Mouse (Mus musculus) ES-Bruce4 (cell line): Measurements from ENCODE around the gene Fbn1. TPM values are rescaled to one million over a fixed set of nuclear protein-coding genes. Genes with fewer than 3 reads are reported as not detected.
A peak's percentile ranks its signal among the peaks of the same experiment; 100 is the strongest.

Experiments used
- H3K27ac ChIP-seq: 2 replicates; pipeline ENCODE4 v1.5.1; 2012; ENCODE audit warnings: low read length, inconsistent platforms; ENCODE audit not compliant: insufficient read depth
- H3K27me3 ChIP-seq: 2 replicates; pipeline ENCODE4 v1.6.1; 2012; ENCODE audit warnings: mild to moderate bottlenecking, low read length, inconsistent platforms; ENCODE audit not compliant: control insufficient read depth, poor library complexity, insufficient read depth, severe bottlenecking
- H3K36me3 ChIP-seq: 2 replicates; pipeline ENCODE4 v1.6.1; 2012; ENCODE audit warnings: inconsistent platforms, mild to moderate bottlenecking, low read length, moderate library complexity; ENCODE audit not compliant: control insufficient read depth, poor library complexity, insufficient read depth, severe bottlenecking
- H3K4me1 ChIP-seq: one replicate; pipeline ENCODE4 v1.8.1; 2011; ENCODE audit warnings: low read length; ENCODE audit not compliant: control insufficient read depth, insufficient read depth
- H3K4me3 ChIP-seq: 2 replicates; pipeline ENCODE4 v1.5.1; 2011; ENCODE audit warnings: low read depth, mild to moderate bottlenecking, low read length
- H3K9ac ChIP-seq: 2 replicates; pipeline ENCODE4 v1.6.1; 2012; ENCODE audit warnings: low read depth, mild to moderate bottlenecking, inconsistent platforms; ENCODE audit not compliant: poor library complexity, severe bottlenecking
- H3K9me3 ChIP-seq: replicated peaks from 2 replicates; pipeline ENCODE4 v1.6.1; 2012; ENCODE audit warnings: mild to moderate bottlenecking, low read length, inconsistent platforms; ENCODE audit not compliant: control insufficient read depth, poor library complexity, insufficient read depth, severe bottlenecking
- CTCF ChIP-seq: IDR thresholded peaks from one replicate; pipeline ENCODE4 v1.8.1; 2011; ENCODE audit warnings: low read depth, low read length
- EP300 ChIP-seq: IDR thresholded peaks from 2 replicates; pipeline ENCODE4 v1.6.1; 2011; ENCODE audit warnings: low read depth, low read length; ENCODE audit not compliant: insufficient read depth
- POLR2A ChIP-seq: IDR thresholded peaks from one replicate; pipeline ENCODE4 v1.8.1; 2011; ENCODE audit warnings: low read length; ENCODE audit not compliant: insufficient read depth
- polyA plus RNA-seq: library from polyadenylated mRNA; stranded (reverse); fragments of >200 nt; gene quantifications from 2 replicates; pipeline ENCODE4 v1.2.4, GENCODE M21; 2011; ENCODE audit warnings: low read depth; ENCODE audit not compliant: missing spikeins, insufficient read depth, insufficient read length

Gene Fbn1
- polyA plus RNA-seq, 1 experiment, result 2.4 TPM

DNA sequence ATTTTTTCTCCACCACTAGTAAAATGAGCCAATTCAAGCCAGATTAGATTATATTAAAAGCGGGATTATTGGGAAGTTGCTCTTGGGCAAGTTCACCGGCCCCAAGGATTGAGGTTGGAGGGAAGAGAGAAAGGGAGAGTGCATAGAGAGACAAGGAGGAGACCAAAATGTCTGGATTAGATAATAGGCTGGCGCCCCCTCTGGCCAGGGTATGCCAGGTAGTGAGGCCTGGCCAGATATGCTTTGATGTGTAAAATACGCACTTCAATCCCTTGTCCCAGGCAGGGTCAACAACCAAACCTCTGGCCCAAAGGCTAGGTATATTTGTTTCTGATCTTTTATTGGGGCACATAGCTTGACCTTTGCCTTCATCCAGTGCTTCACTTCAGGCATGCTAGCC is 256.0 kb downstream of the Fbn1 start:
- H3K9ac ChIP-seq, result no peak overlapping the region
- TF ChIP-seq EP300 (no peak), CTCF (peak; percentile 22), POLR2A (no peak)
- peaks cover 60% of the 10 kb centered on the region for H3K9me3 ChIP-seq
- no peak overlapping the region for H3K4me3 ChIP-seq
- H3K27me3 ChIP-seq, result no peaks in the 10 kb centered on the region
- H3K27ac ChIP-seq, result no peak overlapping the region
- H3K4me1 ChIP-seq, result peaks cover 2% of the 10 kb centered on the region
- peaks cover 76% of the 10 kb centered on the region for H3K36me3 ChIP-seq

Other genes starting within 250 kb of the Fbn1 start
- not detected in 2 replicates for gene Gm9913, start 2.9 kb downstream of the Fbn1 start, polyA plus RNA-seq
- gene Cep152, start 117.1 kb upstream of the Fbn1 start, polyA plus RNA-seq, result 9.2 and 9.7 TPM in 2 replicates
- gene Eid1, start 165.1 kb upstream of the Fbn1 start, polyA plus RNA-seq, result 14.7 and 15.2 TPM in 2 replicates
- gene Shc4, start 216.2 kb upstream of the Fbn1 start, polyA plus RNA-seq, result 0.32 and 0.42 TPM in 2 replicates